Mouse (Mus musculus) CH12F3 (cell line): ENCODE data around the gene Gm11034.

Experiments
- in situ Hi-C: fragments of 300-500 bp; cut with MboI; formaldehyde crosslinking; loops from 2 replicates; pipeline ENCODE4 v1.14.3; 2020; ENCODE audit warnings: low sequenced_read_pairs

Gm11034 gene

DNA sequence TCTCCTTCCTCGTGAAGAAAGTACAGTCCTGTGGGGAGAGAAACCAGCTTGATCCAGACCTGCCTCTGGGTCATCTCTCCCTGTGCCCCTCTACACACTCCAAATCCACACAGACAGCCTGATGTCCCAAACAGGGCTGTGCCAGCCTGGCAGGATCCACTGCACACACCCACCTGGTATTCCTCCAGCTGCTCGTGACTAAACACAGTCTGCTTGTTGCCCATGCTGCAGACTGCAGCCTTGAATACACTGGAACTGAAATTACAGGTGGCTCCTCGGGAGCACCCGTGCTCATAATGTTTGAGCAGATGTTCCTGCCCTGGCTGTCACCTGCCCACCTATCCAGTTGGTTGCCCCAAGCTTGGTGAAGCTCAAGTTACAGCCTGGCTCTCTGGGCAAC, 685 bp downstream of the Gm11034 start, which contains the start of gene Cib3:
TSS of gene Cib3 (minus strand) at position 87 of the 400 bp plus-strand sequence.
- in situ Hi-C loops: no loop called here

DNA sequence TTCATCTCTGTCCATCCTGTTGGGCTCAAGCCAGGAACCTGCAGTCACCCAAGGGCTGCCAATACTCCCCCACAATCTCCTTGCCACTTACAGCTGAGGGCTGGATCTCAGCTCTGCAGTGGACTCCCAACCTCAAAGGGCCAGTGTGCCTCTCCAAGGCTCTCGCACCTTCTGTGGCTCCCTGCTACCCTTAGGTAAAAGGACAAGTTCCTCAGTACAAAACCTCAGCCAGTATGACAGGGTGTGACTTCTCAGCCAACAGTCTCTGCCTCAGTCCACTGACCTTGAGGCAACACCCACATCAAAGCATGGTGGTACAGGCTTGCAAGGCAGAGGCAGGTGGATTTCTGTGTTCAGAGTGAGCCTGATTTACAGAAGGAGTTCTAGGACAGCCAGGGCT, 1.6 kb downstream of the Gm11034 start:
- in situ Hi-C loops: no loop called here

- in situ Hi-C loops: no loop called here
Measured at GRCm38 (mm10) chr8:72210710-72211109, 2.7 kb downstream of the Gm11034 start.

DNA sequence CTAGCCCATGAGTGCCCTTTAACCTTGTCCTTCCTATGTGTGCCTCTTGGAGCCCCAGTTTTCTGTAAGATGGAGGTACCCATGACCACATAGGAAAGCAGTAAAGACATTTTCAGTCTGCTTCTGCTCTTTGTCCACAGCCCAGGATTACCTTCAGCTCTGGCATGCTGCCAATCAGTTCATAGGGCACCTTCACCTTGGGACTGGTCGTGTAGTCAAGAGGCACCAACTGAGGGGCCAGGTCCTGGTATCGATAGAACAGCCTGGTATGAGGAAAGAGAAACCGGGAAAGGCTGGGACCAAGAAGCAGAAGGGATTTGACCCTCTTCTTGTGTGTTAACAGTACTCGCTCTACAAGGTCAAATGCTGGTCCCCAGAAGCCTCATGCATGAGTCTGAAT, 3.2 kb downstream of the Gm11034 start:
- in situ Hi-C loops: no loop called here

DNA sequence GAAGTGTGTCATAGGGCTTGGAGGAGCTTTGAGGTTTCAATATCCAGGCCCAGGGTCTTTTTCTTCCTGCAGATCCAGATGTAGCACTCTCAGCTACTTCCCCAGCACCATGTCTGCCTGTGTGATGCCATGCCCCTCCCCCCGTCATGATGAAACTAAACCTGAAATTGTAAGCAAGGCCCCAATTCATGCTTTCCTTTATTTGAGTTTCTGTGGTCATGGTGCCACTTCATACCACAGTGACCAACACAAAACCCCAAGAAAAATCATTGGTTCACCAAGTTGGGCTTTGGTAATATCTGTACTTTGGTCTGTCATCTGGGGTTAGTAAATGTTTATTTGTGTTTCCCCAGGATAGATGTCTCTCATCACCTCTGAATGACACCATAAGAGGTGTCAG, 4.9 kb downstream of the Gm11034 start:
- in situ Hi-C loops: no loop called here

GRCm38 (mm10) chr8:72197997-72198396, 15.4 kb downstream of the Gm11034 start:
- in situ Hi-C loops: no loop called here

GRCm38 (mm10) chr8:72192065-72192464, 21.4 kb downstream of the Gm11034 start:
- in situ Hi-C loops: no loop called here

- in situ Hi-C loops: no loop called here
Measured at GRCm38 (mm10) chr8:72190215-72190539, 23.3 kb downstream of the Gm11034 start.

GRCm38 (mm10) chr8:72189417-72190214, 23.8 kb downstream of the Gm11034 start, which contains the start of gene Hsh2d:
Hsh2d (plus strand) TSS chr8:72189638.
- in situ Hi-C loops: no loop called here

GRCm38 (mm10) chr8:72187793-72188331, 25.6 kb downstream of the Gm11034 start:
- in situ Hi-C loops: no loop called here

DNA sequence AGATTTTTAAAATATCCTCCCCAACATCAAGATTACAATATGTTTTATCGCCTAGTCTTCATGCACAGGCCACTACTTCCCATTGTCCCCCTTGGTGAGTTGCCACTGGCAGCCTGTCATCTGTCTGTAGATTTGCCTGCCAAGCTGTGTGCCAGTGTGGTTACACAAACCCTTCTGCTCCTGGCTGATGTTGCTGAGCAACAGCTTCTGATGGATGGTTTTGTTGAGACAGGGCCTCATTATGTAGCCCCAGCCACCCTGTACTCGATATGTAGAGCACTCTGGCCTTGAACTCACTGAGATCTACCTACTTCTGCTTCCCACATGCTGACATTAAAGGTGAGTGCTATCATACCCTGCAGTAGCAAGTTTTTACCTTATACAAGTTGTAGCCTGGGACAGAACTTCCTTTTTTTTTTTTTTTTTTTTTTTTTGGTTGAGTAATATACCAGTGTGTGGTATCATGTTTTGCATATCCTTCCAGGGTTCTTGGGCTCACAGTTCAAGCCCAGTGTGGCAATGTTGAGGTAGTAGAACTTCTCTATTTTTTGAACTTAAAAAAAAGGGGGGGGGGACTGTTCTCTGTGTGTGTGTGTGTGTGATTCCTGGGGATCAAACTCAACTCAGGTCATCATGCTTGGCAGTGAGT, 29.8 kb downstream of the Gm11034 start:
- in situ Hi-C loops: loop anchor here (5.0 kb wide), 1 partner anchor 34 kb away; the partner anchor contains the start of gene Fam32a

DNA sequence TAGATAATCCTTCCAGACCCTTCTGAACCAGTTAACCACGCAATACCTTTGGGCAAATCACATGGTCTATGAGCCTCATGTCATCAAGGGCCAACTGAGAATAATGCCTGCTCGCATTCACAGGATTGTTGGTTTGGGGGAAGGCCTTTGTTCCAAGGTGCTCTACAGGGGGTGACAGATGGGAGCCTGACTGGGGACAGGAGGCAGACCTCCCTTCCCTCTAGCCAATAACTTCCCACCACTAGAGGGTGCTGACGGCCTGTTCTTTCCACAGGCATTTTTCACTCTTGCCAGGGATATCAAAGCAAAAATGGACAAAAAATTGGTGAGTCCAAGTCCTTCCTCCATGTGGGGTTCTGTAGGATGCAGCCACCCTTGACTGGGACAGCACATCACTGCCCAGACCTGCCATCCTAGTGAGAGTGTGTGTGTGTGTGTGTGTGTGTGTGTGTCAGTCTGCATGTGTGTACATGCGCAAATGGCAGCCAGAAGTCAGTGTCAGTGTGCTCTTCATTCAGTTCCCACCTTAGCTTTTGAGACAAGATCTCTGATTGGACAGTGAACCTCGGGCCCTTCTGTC, 36.0 kb downstream of the Gm11034 start:
- in situ Hi-C loops: loop anchor here (10.0 kb wide), 1 partner anchor 197 kb away; no protein-coding TSS in a partner anchor

- in situ Hi-C loops: loop anchor here (10.0 kb wide), 1 partner anchor 205 kb away; no protein-coding TSS in a partner anchor
Measured at GRCm38 (mm10) chr8:72169681-72170249, 43.7 kb downstream of the Gm11034 start.

- in situ Hi-C loops: no loop called here
Measured at GRCm38 (mm10) chr8:72169098-72169668, 44.3 kb downstream of the Gm11034 start.
